Mouse (Mus musculus) myocyte (in vitro differentiated cells): ENCODE data around the gene RPS10-NUDT3.

Experiments used
- CEBPB ChIP-seq: IDR thresholded peaks from 2 replicates; pipeline ENCODE4 v1.6.1; 2011; ENCODE audit warnings: mild to moderate bottlenecking, moderate library complexity; ENCODE audit not compliant: poor library complexity, insufficient read depth, severe bottlenecking
- E2F4 ChIP-seq: IDR thresholded peaks from one replicate; pipeline ENCODE4 v1.6.1; 2011; ENCODE audit warnings: mild to moderate bottlenecking, control low read depth, moderate library complexity; ENCODE audit not compliant: insufficient read depth
- MAX ChIP-seq: IDR thresholded peaks from one replicate; pipeline ENCODE4 v1.6.1; 2011; ENCODE audit warnings: low read depth, mild to moderate bottlenecking, control low read depth
- MYOG ChIP-seq, 3 experiments: IDR thresholded peaks; one replicate each; pipeline ENCODE4 v1.6.1; 2011; ENCODE audit warnings: control low read depth in 2 of 3, low read depth in 2 of 3, mild to moderate bottlenecking in 2 of 3; ENCODE audit not compliant: insufficient read length in 2 of 3, control insufficient read depth in 1 of 3, insufficient read depth in 1 of 3
- POLR2A ChIP-seq: IDR thresholded peaks from one replicate; pipeline ENCODE4 v1.6.1; 2011; ENCODE audit warnings: low read depth, mild to moderate bottlenecking, control low read depth, moderate library complexity; ENCODE audit not compliant: insufficient read length
- POLR2AphosphoS2 ChIP-seq: IDR thresholded peaks from one replicate; pipeline ENCODE4 v1.6.1; 2011; ENCODE audit warnings: low read depth, control low read depth; ENCODE audit not compliant: insufficient read length
- SRF ChIP-seq: IDR thresholded peaks from one replicate; pipeline ENCODE4 v1.6.1; 2011; ENCODE audit warnings: low read depth; ENCODE audit not compliant: control insufficient read depth, insufficient read length
- USF1 ChIP-seq: IDR thresholded peaks from one replicate; pipeline ENCODE4 v1.6.1; 2011; ENCODE audit warnings: low read depth, mild to moderate bottlenecking, control low read depth, moderate library complexity

DNA sequence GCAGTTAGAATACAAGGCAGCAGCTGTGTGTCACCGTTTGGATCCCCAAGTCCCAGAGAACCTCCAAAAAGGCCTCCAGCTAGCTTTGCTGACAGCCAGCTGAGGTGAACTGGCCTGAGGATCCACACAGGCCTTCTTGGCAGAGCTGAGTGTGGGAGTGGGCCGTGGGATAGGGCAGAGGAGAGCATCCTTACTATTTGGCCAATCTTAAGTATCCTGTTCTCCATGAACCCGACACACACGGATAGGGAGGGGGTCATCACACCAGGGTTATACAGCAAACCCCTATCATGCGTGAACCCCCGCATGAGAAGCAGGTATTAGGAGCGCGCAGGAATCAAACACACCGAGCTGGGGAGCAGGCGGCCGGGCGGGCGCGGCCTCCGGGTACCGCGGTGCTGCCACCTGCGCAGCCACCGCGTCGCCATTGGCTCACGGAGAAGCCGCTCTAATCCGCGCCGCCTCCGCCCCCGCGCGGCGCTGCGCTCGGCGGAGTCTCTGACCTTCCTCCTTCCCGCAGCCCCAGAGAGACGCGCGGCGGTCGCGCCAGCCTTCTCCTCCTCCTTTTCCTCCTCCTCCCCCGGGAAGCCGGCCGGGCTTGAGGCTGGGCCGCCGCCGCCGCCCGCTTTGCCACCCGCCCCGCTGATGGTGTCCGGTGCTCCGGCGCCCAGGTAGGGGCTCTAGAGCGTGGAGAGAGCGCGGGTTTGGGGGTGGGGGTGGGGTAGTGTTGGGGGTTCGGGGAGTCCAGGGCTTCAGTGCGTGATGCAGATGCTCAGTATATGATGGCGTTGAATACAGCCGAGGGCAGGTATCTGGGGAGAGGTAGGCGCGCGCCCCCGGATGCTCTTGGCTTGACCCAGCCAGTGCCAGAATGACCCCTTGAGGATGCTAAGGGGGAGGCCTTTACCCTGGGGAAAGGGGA is 20.3 kb upstream of the RPS10-NUDT3 start, which contains the start of gene Pacsin1:
- TF ChIP-seq CEBPB (no peak), POLR2A (no peak), MYOG (IDR thresholded peaks at IDR 0.05; ENCODE audit: control insufficient read depth in 1 of 3, insufficient read depth in 1 of 3, insufficient read length in 2 of 3, low read depth in 2 of 3) (no peak), USF1 (no peak), E2F4 (no peak), POLR2AphosphoS2 (no peak), SRF (no peak), MAX (no peak)
